Comparison of ENCODE assay signal across 24 mouse cellular contexts in genomic region chr2:17214881-17215280, GRCm38 (mm10).
"Had no signal": no experiment of that assay in that cellular context is flagged by ENCODE, and none has a peak within 500 bp of the region (broad histone marks: within the 10 kb centered on the region; RNA-seq: fewer than 3 reads in every experiment).

No protein-coding gene starts in this region.

- H3K9me3 ChIP-seq: embryonic facial prominence, embryonic 10.5 days; embryonic facial prominence, embryonic 12.5 days; embryonic facial prominence, embryonic 15.5 days; forebrain, embryonic 10.5 days; forebrain, embryonic 12.5 days; forebrain, embryonic 13.5 days; forebrain, embryonic 15.5 days; heart, embryonic 10.5 days; heart, embryonic 12.5 days had no signal

- H3K36me3 ChIP-seq: embryonic facial prominence, embryonic 10.5 days; embryonic facial prominence, embryonic 12.5 days; embryonic facial prominence, embryonic 13.5 days; embryonic facial prominence, embryonic 15.5 days; forebrain, embryonic 10.5 days; forebrain, embryonic 12.5 days; forebrain, embryonic 15.5 days; heart, embryonic 10.5 days; heart, embryonic 12.5 days had no signal

- H3K4me1 ChIP-seq: embryonic facial prominence, embryonic 10.5 days; embryonic facial prominence, embryonic 12.5 days; embryonic facial prominence, embryonic 13.5 days; embryonic facial prominence, embryonic 15.5 days; forebrain, embryonic 10.5 days; forebrain, embryonic 12.5 days; forebrain, embryonic 13.5 days; forebrain, embryonic 15.5 days; heart, embryonic 10.5 days; heart, embryonic 12.5 days had no signal

- H3K4me3 ChIP-seq: embryonic facial prominence, embryonic 10.5 days; embryonic facial prominence, embryonic 12.5 days; embryonic facial prominence, embryonic 13.5 days; embryonic facial prominence, embryonic 15.5 days; erythroblast, embryonic 14.5 days; forebrain, embryonic 10.5 days; forebrain, embryonic 12.5 days; forebrain, embryonic 13.5 days; forebrain, embryonic 15.5 days; heart, adult 2 months; heart, embryonic 10.5 days; heart, embryonic 12.5 days had no signal

- H3K27ac ChIP-seq: embryonic facial prominence, embryonic 10.5 days; embryonic facial prominence, embryonic 12.5 days; embryonic facial prominence, embryonic 13.5 days; embryonic facial prominence, embryonic 15.5 days; forebrain, embryonic 10.5 days; forebrain, embryonic 12.5 days; forebrain, embryonic 13.5 days; forebrain, embryonic 15.5 days; heart, adult 2 months; heart, embryonic 10.5 days had no signal

- H3K27me3 ChIP-seq: embryonic facial prominence, embryonic 12.5 days; embryonic facial prominence, embryonic 13.5 days; embryonic facial prominence, embryonic 15.5 days; forebrain, embryonic 12.5 days; forebrain, embryonic 13.5 days; forebrain, embryonic 15.5 days; heart, embryonic 12.5 days had no signal

- H3K9ac ChIP-seq: embryonic facial prominence, embryonic 12.5 days; embryonic facial prominence, embryonic 13.5 days; embryonic facial prominence, embryonic 15.5 days; forebrain, embryonic 12.5 days; forebrain, embryonic 13.5 days; forebrain, embryonic 15.5 days; forebrain, postnatal 0 days; heart, embryonic 12.5 days had no signal

- DNase-seq: cerebellum, postnatal 10 days; cerebellum, postnatal 14 days; cerebellum, postnatal 25 days; cerebellum, postnatal 36 days; embryo, embryonic 11 days; forebrain, postnatal 0 days; gastrocnemius, postnatal 10 days; gastrocnemius, postnatal 14 days; gastrocnemius, postnatal 36 days; heart, adult 11 months; heart, adult 18-20 months; heart, adult 2 months had no signal

- H3K4me2 ChIP-seq: embryonic facial prominence, embryonic 12.5 days; embryonic facial prominence, embryonic 13.5 days; embryonic facial prominence, embryonic 15.5 days; forebrain, embryonic 12.5 days; forebrain, embryonic 13.5 days; forebrain, embryonic 15.5 days; heart, embryonic 11.5 days; heart, embryonic 12.5 days had no signal
